Mouse (Mus musculus) kidney, adult 2 months (tissue): ENCODE measurements around the gene Bcdin3d. TPM values are rescaled to one million over a fixed set of nuclear protein-coding genes. Genes with fewer than 3 reads are reported as not detected.

Experiments
- DNase-seq: peaks from one replicate; pipeline ENCODE4 v3.0.0; 2021
- H3K27ac ChIP-seq: fragments of 200-500 bp; 2 replicates; pipeline ENCODE4 v1.5.1; 2012; ENCODE audit warnings: low read depth, low read length, control low read depth, inconsistent platforms; ENCODE audit not compliant: insufficient read depth
- H3K27me3 ChIP-seq: fragments of 200-500 bp; replicated peaks from 2 replicates; pipeline ENCODE4 v1.6.1; 2012; ENCODE audit warnings: mild to moderate bottlenecking, moderate library complexity, low read length, inconsistent platforms; ENCODE audit not compliant: control insufficient read depth, insufficient read depth
- H3K36me3 ChIP-seq: fragments of 200-500 bp; 2 replicates; pipeline ENCODE4 v1.6.1; 2012; ENCODE audit warnings: mild to moderate bottlenecking, moderate library complexity, low read length, inconsistent platforms; ENCODE audit not compliant: control insufficient read depth, insufficient read depth
- H3K4me1 ChIP-seq: fragments of 200-500 bp; 2 replicates; pipeline ENCODE4 v1.6.1; 2011; ENCODE audit warnings: low read length; ENCODE audit not compliant: control insufficient read depth, insufficient read depth
- H3K4me3 ChIP-seq: fragments of 200-500 bp; 2 replicates; pipeline ENCODE4 v1.5.1; 2011; ENCODE audit warnings: mild to moderate bottlenecking, low read depth, low read length, control low read depth; ENCODE audit not compliant: insufficient read depth
- CTCF ChIP-seq: fragments of 200-500 bp; conservative IDR thresholded peaks from 2 replicates; pipeline ENCODE4 v1.5.1; 2011; ENCODE audit warnings: low read depth, mild to moderate bottlenecking, control low read depth, low read length, moderate library complexity, mixed read lengths; ENCODE audit not compliant: insufficient read depth, insufficient read length
- POLR2A ChIP-seq: fragments of 200-500 bp; IDR thresholded peaks from one replicate; pipeline ENCODE4 v1.6.1; 2011; ENCODE audit warnings: low read depth, low read length, control low read depth
- WGBS: fragments of 180-500 bp; shearing (Covaris S2); methylation state at CpG from one replicate; pipeline ENCODE4 v1.1.7; 2018; 5-methylcytosine and 5-hydroxymethylcytosine counted together
- polyA plus RNA-seq: library from polyadenylated mRNA; depleted of rRNA; stranded (reverse); fragments of >200 nt; gene quantifications from 2 replicates; pipeline ENCODE4 v1.2.3, GENCODE M21; 2012

Bcdin3d gene
- polyA plus RNA-seq, 1 experiment, result 7.0 TPM

DNA sequence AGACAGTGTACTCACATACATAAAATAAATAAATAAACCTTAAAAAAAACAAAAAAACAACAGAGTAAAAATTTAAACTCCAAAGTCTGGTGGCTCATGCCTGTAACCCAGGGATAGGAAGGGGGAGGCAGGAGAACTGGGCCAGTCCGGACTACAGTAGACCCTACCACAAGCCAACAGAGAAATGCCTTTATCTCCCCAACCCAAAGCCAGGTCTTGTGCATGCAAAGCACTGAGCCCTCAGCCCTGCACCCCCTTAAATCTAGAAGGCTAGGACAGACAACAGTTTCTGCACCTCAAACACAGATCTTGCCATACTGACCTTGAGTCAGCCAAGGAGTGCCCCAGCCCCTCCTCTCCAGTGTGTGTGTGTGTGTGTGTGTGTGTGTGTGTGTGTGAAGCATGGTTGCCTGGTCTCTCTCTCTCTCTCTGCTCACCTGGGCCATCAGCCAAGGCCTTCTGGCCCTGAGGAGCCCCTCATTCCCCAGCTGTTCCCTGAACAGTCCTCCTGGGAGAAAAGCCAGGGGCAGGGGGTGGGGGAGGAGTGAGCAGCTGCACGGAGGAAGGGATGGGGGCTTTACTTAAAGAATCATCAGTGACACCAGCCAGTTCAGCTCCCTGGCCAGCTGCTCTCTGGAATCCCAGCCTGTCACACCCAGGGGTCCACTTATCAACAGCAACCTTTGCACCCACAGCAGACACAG, 34.3 kb downstream of the Bcdin3d start:
- Histone ChIP-seq H3K27me3 (no peaks in the 10 kb centered on the region), H3K4me1 (no peaks in the 10 kb centered on the region), H3K36me3 (no peaks in the 10 kb centered on the region), H3K4me3 (no peak overlapping the region), H3K27ac (no peak overlapping the region)
- 55% methylated on average over 2 of the region's 2 CpGs for WGBS
- TF ChIP-seq POLR2A (no peak), CTCF (no peak)
- no peak for DNase-seq

DNA sequence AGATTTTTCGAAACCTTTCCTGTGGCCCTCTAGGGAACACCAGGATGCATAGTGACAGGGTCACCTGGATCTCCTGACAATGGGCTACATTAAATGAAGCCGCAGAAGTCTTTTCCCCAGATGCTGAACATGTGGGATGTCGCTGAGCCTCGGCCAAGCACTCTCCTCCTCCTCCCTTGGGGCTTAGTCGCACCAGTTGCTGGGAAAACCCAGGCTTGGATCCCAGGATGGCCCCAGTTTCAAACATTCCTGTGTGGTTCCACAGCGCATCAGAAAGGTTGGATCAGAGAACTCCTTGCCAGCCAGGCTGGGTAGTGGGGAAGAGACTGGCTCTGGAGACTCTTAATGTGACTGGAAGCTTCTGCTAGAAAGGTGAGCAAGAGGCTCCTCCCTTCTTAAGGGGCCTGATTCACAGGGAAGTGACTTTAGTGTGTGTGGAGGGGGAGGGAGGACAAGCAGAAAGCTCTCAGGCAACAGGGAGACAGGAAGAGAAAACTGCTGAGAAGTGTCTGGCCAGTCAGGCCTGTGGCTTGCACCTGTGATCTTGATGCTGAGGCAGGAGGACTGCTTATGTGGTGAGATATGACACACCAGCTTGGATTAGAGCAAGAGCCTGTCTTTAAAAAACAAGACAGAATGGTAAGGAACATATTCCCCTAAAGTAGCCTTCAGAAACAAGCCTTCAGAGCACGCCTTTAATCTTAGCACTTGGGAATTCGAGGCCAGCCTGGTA, 35.4 kb downstream of the Bcdin3d start:
- H3K4me1 ChIP-seq, result no peaks in the 10 kb centered on the region
- DNase-seq, result no peak
- TF ChIP-seq POLR2A (no peak), CTCF (no peak)
- no peak overlapping the region for H3K27ac ChIP-seq
- no peaks in the 10 kb centered on the region for H3K36me3 ChIP-seq
- H3K4me3 ChIP-seq, result no peak overlapping the region
- WGBS, result 86% methylated on average over 8 of the region's 8 CpGs
- no peaks in the 10 kb centered on the region for H3K27me3 ChIP-seq

DNA sequence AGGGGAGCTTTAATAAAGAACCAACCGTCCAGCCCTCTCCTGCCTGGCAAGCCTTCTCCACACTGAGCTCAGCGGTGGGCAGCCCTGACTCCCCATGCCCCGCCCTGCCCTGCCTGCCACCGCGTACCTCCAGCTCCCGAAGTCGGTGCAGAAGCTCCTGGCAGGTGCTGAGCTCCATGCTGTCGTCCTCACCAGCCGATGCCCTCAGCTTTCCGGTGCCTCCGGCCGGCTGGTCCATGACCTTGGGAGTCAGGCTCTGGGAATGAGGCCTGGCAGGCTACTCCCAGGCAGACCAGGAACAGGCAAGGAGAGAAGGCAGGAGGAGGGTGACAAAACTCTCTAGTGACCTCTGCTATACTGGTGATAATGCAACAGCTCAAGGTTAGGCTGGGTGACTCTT, 40.6 kb downstream of the Bcdin3d start:
- no peak for DNase-seq
- Histone ChIP-seq H3K27me3 (no peaks in the 10 kb centered on the region), H3K27ac (no peak overlapping the region), H3K4me3 (no peak overlapping the region), H3K36me3 (no peaks in the 10 kb centered on the region), H3K4me1 (peaks cover 3% of the 10 kb centered on the region; the same call in 1 of the 2 replicates)
- TF ChIP-seq POLR2A (no peak), CTCF (no peak)
- WGBS, result 47% methylated on average over 12 of the region's 12 CpGs

DNA sequence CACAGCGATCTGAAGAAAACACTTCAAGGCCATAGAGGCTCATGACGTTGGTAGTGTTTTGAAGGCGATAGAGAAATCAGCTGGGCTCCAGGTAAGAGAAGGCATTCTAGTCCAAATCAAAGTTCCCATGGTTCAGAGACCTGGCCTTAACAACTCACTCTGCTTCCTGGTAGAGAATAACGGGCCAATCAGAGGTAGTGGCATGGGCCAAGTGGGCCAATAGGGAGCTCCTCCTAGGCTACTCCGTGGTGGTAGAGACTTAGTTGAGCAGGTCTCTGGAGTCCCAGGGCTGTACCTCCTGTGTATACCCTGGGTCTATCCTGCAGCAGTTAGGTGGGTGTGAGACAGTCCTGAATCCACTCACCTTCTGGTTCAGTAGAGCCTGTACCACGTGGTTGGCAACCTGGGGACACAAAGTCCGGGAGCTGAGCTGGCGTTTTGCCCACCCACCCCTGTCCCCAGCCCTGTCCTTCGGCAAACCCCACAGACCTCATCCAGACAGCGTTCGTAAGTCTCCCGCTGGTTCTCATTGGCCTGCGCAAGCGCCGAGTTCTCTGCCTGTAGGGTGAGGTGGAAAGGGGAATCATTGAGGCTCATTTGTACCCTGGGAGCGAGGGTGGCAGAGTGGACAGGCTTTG, 41.3 kb downstream of the Bcdin3d start:
- DNase-seq, result no peak
- 82% methylated on average over 16 of the region's 16 CpGs for WGBS
- H3K27ac ChIP-seq, result no peak overlapping the region
- no peaks in the 10 kb centered on the region for H3K36me3 ChIP-seq
- peaks cover 3% of the 10 kb centered on the region; the same call in 1 of the 2 replicates for H3K4me1 ChIP-seq
- H3K27me3 ChIP-seq, result no peaks in the 10 kb centered on the region
- no peak overlapping the region for H3K4me3 ChIP-seq
- TF ChIP-seq CTCF (no peak), POLR2A (no peak)

DNA sequence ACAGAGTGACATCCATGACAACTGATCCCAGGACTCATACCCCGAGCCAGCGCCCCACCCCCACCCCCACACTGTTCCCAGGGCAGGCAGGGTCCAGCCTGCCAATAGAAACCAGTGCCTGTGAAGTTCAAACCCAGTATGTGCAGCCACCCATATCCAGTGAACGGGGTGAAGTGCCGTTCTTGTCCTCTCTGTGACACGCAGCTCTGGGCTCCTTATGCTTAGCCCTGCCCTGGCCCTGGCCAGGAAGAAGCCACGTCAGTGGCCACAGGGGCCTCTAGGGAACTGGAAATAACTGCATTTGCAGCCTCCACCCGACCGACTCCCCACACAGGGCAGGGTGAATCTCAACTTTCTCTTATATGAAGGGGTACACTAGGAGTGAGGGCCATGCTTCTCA, 42.6 kb downstream of the Bcdin3d start:
- peaks cover 3% of the 10 kb centered on the region; the same call in 1 of the 2 replicates for H3K4me1 ChIP-seq
- no peak overlapping the region for H3K4me3 ChIP-seq
- H3K36me3 ChIP-seq, result no peaks in the 10 kb centered on the region
- TF ChIP-seq POLR2A (no peak), CTCF (no peak)
- H3K27me3 ChIP-seq, result no peaks in the 10 kb centered on the region
- peak; percentile 40 for DNase-seq
- H3K27ac ChIP-seq, result no peak overlapping the region
- WGBS, result 30% methylated on average over 8 of the region's 8 CpGs

DNA sequence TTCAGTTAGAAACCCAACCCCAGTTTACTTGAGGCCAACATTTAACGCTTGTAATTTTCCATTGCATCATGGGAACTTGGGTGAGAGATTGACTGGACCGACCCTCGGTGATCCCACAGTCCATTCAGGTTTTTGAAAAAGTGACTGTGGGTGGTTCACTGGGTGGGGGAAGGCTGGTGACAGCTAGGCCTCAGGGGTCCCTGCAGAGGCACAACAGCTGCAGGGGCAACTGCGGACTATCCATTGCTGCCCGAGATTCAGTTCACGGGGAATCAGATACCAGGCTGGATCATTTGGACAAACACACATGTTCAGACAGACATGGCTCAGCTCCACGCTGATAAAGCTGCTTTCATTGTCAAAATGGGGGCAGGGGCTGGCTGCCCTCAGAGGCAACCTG, 43.0 kb downstream of the Bcdin3d start:
- no peak for DNase-seq
- Histone ChIP-seq H3K4me1 (peaks cover 3% of the 10 kb centered on the region; the same call in 1 of the 2 replicates), H3K4me3 (no peak overlapping the region), H3K27me3 (no peaks in the 10 kb centered on the region), H3K36me3 (no peaks in the 10 kb centered on the region), H3K27ac (no peak overlapping the region)
- TF ChIP-seq POLR2A (no peak), CTCF (no peak)
- 65% methylated on average over 7 of the region's 7 CpGs for WGBS

DNA sequence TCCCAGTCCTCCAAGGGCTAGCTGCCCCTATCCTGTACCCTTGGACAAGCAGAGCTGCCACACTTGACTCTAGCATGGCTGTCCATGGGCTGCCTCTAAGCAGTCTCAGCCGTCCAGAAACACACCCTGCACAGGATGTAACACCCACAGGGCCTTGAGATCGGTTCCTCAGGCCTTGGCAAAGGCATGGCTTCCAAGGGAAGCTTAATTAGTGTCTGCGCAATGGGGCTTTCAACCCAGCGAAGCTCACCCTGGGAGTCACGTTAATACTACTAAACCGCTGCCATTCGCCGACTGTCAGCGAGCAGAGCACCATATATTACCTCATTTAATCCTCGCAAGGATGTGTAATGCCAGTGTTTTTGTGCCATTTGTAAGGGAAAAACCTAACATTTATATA, 43.5 kb downstream of the Bcdin3d start:
- peaks cover 3% of the 10 kb centered on the region; the same call in 1 of the 2 replicates for H3K4me1 ChIP-seq
- no peak for DNase-seq
- no peak overlapping the region for H3K4me3 ChIP-seq
- no peaks in the 10 kb centered on the region for H3K27me3 ChIP-seq
- no peaks in the 10 kb centered on the region for H3K36me3 ChIP-seq
- TF ChIP-seq POLR2A (no peak), CTCF (no peak)
- WGBS, result 86% methylated on average over 10 of the region's 10 CpGs
- H3K27ac ChIP-seq, result no peak overlapping the region
